Mouse (Mus musculus) MEL (cell line): Measurements from ENCODE around the gene Mpp2.

Experiments
- MAX ChIP-seq: IDR thresholded peaks from 2 replicates; pipeline ENCODE4 v1.6.1; 2011; ENCODE audit warnings: low read length, improper control_type of control experiment
- POLR2A ChIP-seq, 2 experiments: IDR thresholded peaks; 2 replicates each; pipeline ENCODE4 v1.6.1; 2011 to 2012; ENCODE audit warnings: low read length in 2 of 2, mild to moderate bottlenecking in 2 of 2, control low read depth in 1 of 2, improper control_type of control experiment in 1 of 2, low read depth in 1 of 2, moderate library complexity in 1 of 2; ENCODE audit not compliant: control insufficient read depth in 1 of 2, insufficient read depth in 1 of 2, poor library complexity in 1 of 2

GRCm38 (mm10) chr11:102061941-102062473 is 26.3 kb downstream of the Mpp2 start:
- TF ChIP-seq MAX, result no peak
- TF ChIP-seq POLR2A (IDR thresholded peaks at IDR 0.05; ENCODE audit: control insufficient read depth in 1 of 2, insufficient read depth in 1 of 2, low read depth in 1 of 2, low read length in 2 of 2, poor library complexity in 1 of 2), result no peak
